Mouse (Mus musculus): ENCODE measurements around the gene Cdhr3. TPM values are rescaled to one million over a fixed set of nuclear protein-coding genes. Genes with fewer than 3 reads are reported as not detected.

Cdhr3 gene
- polyA plus RNA-seq, 1 experiment from 2014 or later = not detected

GRCm38 (mm10) chr12:33128702-33129101, 36.0 kb upstream of the Cdhr3 start:
- WGBS (ENCODE audit: insufficient replicate concordance) = 80% methylated on average over 7 of the region's 7 CpGs
- no peak for ATAC-seq

GRCm38 (mm10) chr12:33128121-33128520, 35.4 kb upstream of the Cdhr3 start:
- H3K27me3 ChIP-seq (ENCODE audit: insufficient read depth, low read length) = no peaks in the 10 kb centered on the region
- no peak for ATAC-seq
- no peak overlapping the region for H3K27ac ChIP-seq (ENCODE audit: low read depth)

More at GRCm38 (mm10) chr12:33128702-33129101, 36.0 kb upstream of the Cdhr3 start:
- Histone ChIP-seq H3K9me3 (ENCODE audit: low read length) (no peaks in the 10 kb centered on the region), H3K27me3 (ENCODE audit: insufficient read depth, low read length) (no peaks in the 10 kb centered on the region), H3K36me3 (replicated peaks; ENCODE audit: insufficient read depth, low read length) (no peaks in the 10 kb centered on the region), H3K9ac (replicated peaks) (no peak overlapping the region), H3K4me2 (ENCODE audit: low read depth, low read length) (no peak overlapping the region), H3K4me3 (ENCODE audit: low read depth, low read length) (no peak overlapping the region), H3K27ac (ENCODE audit: low read depth) (no peak overlapping the region), H3K4me1 (ENCODE audit: insufficient read depth) (0 out of 2 replicates have a peak, but pooled peaks cover 2% of the 10 kb centered on the region)
- TF ChIP-seq EP300 (IDR thresholded peaks at IDR 0.05; ENCODE audit: low read depth) (no peak), CTCF (IDR thresholded peaks at IDR 0.05; ENCODE audit: low read depth) (no peak)
- DNase-seq = no peak

GRCm38 (mm10) chr12:33126243-33126642, 33.6 kb upstream of the Cdhr3 start:
- no peak for DNase-seq
- no peak overlapping the region for H3K27ac ChIP-seq (ENCODE audit: low read depth)
- TF ChIP-seq CTCF (IDR thresholded peaks at IDR 0.05; ENCODE audit: low read depth) (no peak), EP300 (IDR thresholded peaks at IDR 0.05; ENCODE audit: low read depth) (no peak)
- H3K4me2 ChIP-seq (ENCODE audit: low read depth, low read length) = no peak overlapping the region
- no peak overlapping the region for H3K9ac ChIP-seq (replicated peaks)
- H3K4me1 ChIP-seq (ENCODE audit: insufficient read depth) = 0 out of 2 replicates have a peak, but pooled peaks cover 2% of the 10 kb centered on the region
- H3K36me3 ChIP-seq (replicated peaks; ENCODE audit: insufficient read depth, low read length) = no peaks in the 10 kb centered on the region
- no peaks in the 10 kb centered on the region for H3K9me3 ChIP-seq (ENCODE audit: low read length)
- no peak overlapping the region for H3K4me3 ChIP-seq (ENCODE audit: low read depth, low read length)
- no peaks in the 10 kb centered on the region for H3K27me3 ChIP-seq (ENCODE audit: insufficient read depth, low read length)
- no peak for ATAC-seq

More at GRCm38 (mm10) chr12:33128121-33128520, 35.4 kb upstream of the Cdhr3 start:
- Histone ChIP-seq H3K9me3 (ENCODE audit: low read length) (no peaks in the 10 kb centered on the region), H3K36me3 (replicated peaks; ENCODE audit: insufficient read depth, low read length) (no peaks in the 10 kb centered on the region), H3K4me1 (ENCODE audit: insufficient read depth) (0 out of 2 replicates have a peak, but pooled peaks cover 2% of the 10 kb centered on the region), H3K4me2 (ENCODE audit: low read depth, low read length) (no peak overlapping the region), H3K4me3 (ENCODE audit: low read depth, low read length) (no peak overlapping the region), H3K9ac (replicated peaks) (no peak overlapping the region)
- WGBS (ENCODE audit: insufficient replicate concordance) = 59% methylated on average over 2 of the region's 2 CpGs
- no peak for DNase-seq
- no peak for TF ChIP-seq CTCF (IDR thresholded peaks at IDR 0.05; ENCODE audit: low read depth)
- no peak for TF ChIP-seq EP300 (IDR thresholded peaks at IDR 0.05; ENCODE audit: low read depth)

- Histone ChIP-seq H3K4me3 (ENCODE audit: low read depth, low read length) (no peak overlapping the region), H3K27ac (ENCODE audit: low read depth) (no peak overlapping the region), H3K4me2 (ENCODE audit: low read depth, low read length) (no peak overlapping the region), H3K4me1 (ENCODE audit: insufficient read depth) (0 out of 2 replicates have a peak, but pooled peaks cover 2% of the 10 kb centered on the region), H3K36me3 (replicated peaks; ENCODE audit: insufficient read depth, low read length) (no peaks in the 10 kb centered on the region), H3K9me3 (ENCODE audit: low read length) (no peaks in the 10 kb centered on the region), H3K27me3 (ENCODE audit: insufficient read depth, low read length) (no peaks in the 10 kb centered on the region), H3K9ac (replicated peaks) (no peak overlapping the region)
- DNase-seq (no peak), ATAC-seq (0 out of 2 replicates have a peak, but pooled peaks have one; percentile 19)
- TF ChIP-seq CTCF (IDR thresholded peaks at IDR 0.05; ENCODE audit: low read depth) (no peak), EP300 (IDR thresholded peaks at IDR 0.05; ENCODE audit: low read depth) (no peak)
- WGBS (ENCODE audit: insufficient replicate concordance) = 27% methylated on average over 9 of the region's 9 CpGs
Measured at GRCm38 (mm10) chr12:33125594-33126227, 33.0 kb upstream of the Cdhr3 start.

- no peaks in the 10 kb centered on the region for H3K4me1 ChIP-seq (ENCODE audit: insufficient read depth)
- 33% methylated on average over 15 of the region's 15 CpGs for WGBS (ENCODE audit: insufficient replicate concordance)
- no peak overlapping the region for H3K9ac ChIP-seq (replicated peaks)
- H3K9me3 ChIP-seq (ENCODE audit: low read length) = no peaks in the 10 kb centered on the region
- H3K4me3 ChIP-seq (ENCODE audit: low read depth, low read length) = no peak overlapping the region
- peak overlapping the region; percentile 51 for H3K4me2 ChIP-seq (ENCODE audit: low read depth, low read length)
- no peaks in the 10 kb centered on the region for H3K27me3 ChIP-seq (ENCODE audit: insufficient read depth, low read length)
- H3K27ac ChIP-seq (ENCODE audit: low read depth) = no peak overlapping the region
- TF ChIP-seq EP300 (IDR thresholded peaks at IDR 0.05; ENCODE audit: low read depth) = no peak
- TF ChIP-seq CTCF (IDR thresholded peaks at IDR 0.05; ENCODE audit: low read depth) = no peak
- no peak for DNase-seq
- H3K36me3 ChIP-seq (replicated peaks; ENCODE audit: insufficient read depth, low read length) = no peaks in the 10 kb centered on the region
- no peak for ATAC-seq
Measured at GRCm38 (mm10) chr12:33118624-33119301, 26.1 kb upstream of the Cdhr3 start.

- ATAC-seq = no peak
- H3K27ac ChIP-seq (ENCODE audit: low read depth) = 0 out of 2 replicates have a peak overlapping the region, but pooled peaks have one; percentile 35
- 31% methylated on average over 14 of the region's 14 CpGs for WGBS (ENCODE audit: insufficient replicate concordance)
Measured at GRCm38 (mm10) chr12:33110894-33111471, 18.3 kb upstream of the Cdhr3 start.

More at GRCm38 (mm10) chr12:33110894-33111471, 18.3 kb upstream of the Cdhr3 start:
- no peaks in the 10 kb centered on the region for H3K36me3 ChIP-seq (replicated peaks; ENCODE audit: insufficient read depth, low read length)
- H3K9ac ChIP-seq (replicated peaks) = no peak overlapping the region
- no peak overlapping the region for H3K4me2 ChIP-seq (ENCODE audit: low read depth, low read length)
- H3K4me1 ChIP-seq (ENCODE audit: insufficient read depth) = peaks cover 3% of the 10 kb centered on the region; the same call in 1 of the 2 replicates
- H3K4me3 ChIP-seq (ENCODE audit: low read depth, low read length) = no peak overlapping the region
- no peaks in the 10 kb centered on the region for H3K9me3 ChIP-seq (ENCODE audit: low read length)
- H3K27me3 ChIP-seq (ENCODE audit: insufficient read depth, low read length) = no peaks in the 10 kb centered on the region
- TF ChIP-seq CTCF (IDR thresholded peaks at IDR 0.05; ENCODE audit: low read depth) (no peak), EP300 (IDR thresholded peaks at IDR 0.05; ENCODE audit: low read depth) (no peak)
- DNase-seq = no peak
